Mouse (Mus musculus): ENCODE measurements at regions not wholly inside any gene's neighbourhood (a gene's known extent, or its start where the extent isn't known, plus 50 kb on each side); places are given as distances from the start of the nearest gene placed in this dataset.

GRCm38 (mm10) chr5:85954526-85954925, 110.9 kb downstream of the Cenpc1 start:
- ATAC-seq (replicated peaks) = no peak
- Histone ChIP-seq H3K4me1 (no peaks in the 10 kb centered on the region), H3K27me3 (no peaks in the 10 kb centered on the region), H3K36me3 (no peaks in the 10 kb centered on the region), H3K9me3 (no peaks in the 10 kb centered on the region), H3K9ac (replicated peaks) (no peak overlapping the region), H3K27ac (replicated peaks) (no peak overlapping the region), H3K4me2 (replicated peaks) (no peak overlapping the region), H3K4me3 (no peak overlapping the region)

GRCm38 (mm10) chr5:85936667-85937314, 128.6 kb downstream of the Cenpc1 start:
- no peak overlapping the region for H3K4me2 ChIP-seq (replicated peaks)
- no peaks in the 10 kb centered on the region for H3K36me3 ChIP-seq
- no peaks in the 10 kb centered on the region for H3K27me3 ChIP-seq
- no peaks in the 10 kb centered on the region for H3K9me3 ChIP-seq
- ATAC-seq (replicated peaks) = peak; percentile 66; the same call in 1 of the 2 replicates
- 0 out of 2 replicates have a peak overlapping the region, but pooled peaks have one; percentile 13 for H3K9ac ChIP-seq (replicated peaks)
- H3K4me1 ChIP-seq = 0 out of 2 replicates have a peak, but pooled peaks cover 3% of the 10 kb centered on the region
- no peak overlapping the region for H3K4me3 ChIP-seq
- H3K27ac ChIP-seq (replicated peaks) = no peak overlapping the region
- 34% methylated on average over 8 of the region's 8 CpGs for WGBS

GRCm38 (mm10) chr5:85918288-85918687, 147.1 kb downstream of the Cenpc1 start:
- Histone ChIP-seq H3K4me1 (no peaks in the 10 kb centered on the region), H3K4me2 (replicated peaks) (no peak overlapping the region)
- WGBS = 93% methylated on average over 2 of the region's 2 CpGs

GRCm38 (mm10) chr5:85915000-85915399, 150.4 kb downstream of the Cenpc1 start:
- H3K4me3 ChIP-seq = no peak overlapping the region
- no peak overlapping the region for H3K4me2 ChIP-seq (replicated peaks)
- no peaks in the 10 kb centered on the region for H3K4me1 ChIP-seq
- no peaks in the 10 kb centered on the region for H3K36me3 ChIP-seq
- no peaks in the 10 kb centered on the region for H3K9me3 ChIP-seq
- no peaks in the 10 kb centered on the region for H3K27me3 ChIP-seq
- H3K9ac ChIP-seq (replicated peaks) = no peak overlapping the region
- ATAC-seq (replicated peaks) = no peak
- WGBS = 70% methylated on average over 4 of the region's 4 CpGs
- H3K27ac ChIP-seq (replicated peaks) = no peak overlapping the region

More at GRCm38 (mm10) chr5:85918288-85918687, 147.1 kb downstream of the Cenpc1 start:
- no peaks in the 10 kb centered on the region for H3K36me3 ChIP-seq
- H3K4me3 ChIP-seq = no peak overlapping the region
- no peaks in the 10 kb centered on the region for H3K9me3 ChIP-seq
- H3K27ac ChIP-seq (replicated peaks) = no peak overlapping the region
- no peaks in the 10 kb centered on the region for H3K27me3 ChIP-seq
- H3K9ac ChIP-seq (replicated peaks) = no peak overlapping the region
- ATAC-seq (replicated peaks) = no peak

GRCm38 (mm10) chr5:85896452-85896851, 168.9 kb downstream of the Cenpc1 start:
- H3K4me3 ChIP-seq = no peak overlapping the region
- no peak overlapping the region for H3K27ac ChIP-seq (replicated peaks)
- 70% methylated on average over 6 of the region's 6 CpGs for WGBS
- no peaks in the 10 kb centered on the region for H3K4me1 ChIP-seq
- no peaks in the 10 kb centered on the region for H3K36me3 ChIP-seq
- no peak overlapping the region for H3K9ac ChIP-seq (replicated peaks)
- H3K9me3 ChIP-seq = no peaks in the 10 kb centered on the region
- ATAC-seq (replicated peaks) = no peak
- H3K27me3 ChIP-seq = no peaks in the 10 kb centered on the region
- H3K4me2 ChIP-seq (replicated peaks) = no peak overlapping the region

- Histone ChIP-seq H3K27ac (replicated peaks) (no peak overlapping the region), H3K4me2 (replicated peaks) (no peak overlapping the region), H3K36me3 (no peaks in the 10 kb centered on the region), H3K9me3 (no peaks in the 10 kb centered on the region), H3K27me3 (no peaks in the 10 kb centered on the region), H3K4me3 (no peak overlapping the region), H3K4me1 (no peaks in the 10 kb centered on the region), H3K9ac (replicated peaks) (no peak overlapping the region)
- 71% methylated on average over 2 of the region's 2 CpGs for WGBS
- ATAC-seq (replicated peaks) = no peak
These were observed 169.6 kb downstream of the Cenpc1 start for GRCm38 (mm10) chr5:85895814-85896213.

GRCm38 (mm10) chr5:85870311-85870710, 195.1 kb downstream of the Cenpc1 start:
- Histone ChIP-seq H3K36me3 (no peaks in the 10 kb centered on the region), H3K9me3 (no peaks in the 10 kb centered on the region), H3K4me3 (no peak overlapping the region), H3K4me1 (no peaks in the 10 kb centered on the region), H3K4me2 (replicated peaks) (no peak overlapping the region), H3K27ac (replicated peaks) (no peak overlapping the region), H3K9ac (replicated peaks) (no peak overlapping the region), H3K27me3 (no peaks in the 10 kb centered on the region)
- no peak for ATAC-seq (replicated peaks)
- WGBS = 85% methylated on average over 8 of the region's 8 CpGs

GRCm38 (mm10) chr5:85832556-85832955, 232.8 kb downstream of the Cenpc1 start:
- H3K27ac ChIP-seq (replicated peaks) = no peak overlapping the region
- no peak overlapping the region for H3K4me3 ChIP-seq
- 77% methylated on average over 2 of the region's 2 CpGs for whole genome bisulfite sequencing
- no peak for ATAC-seq (replicated peaks)
- no peak overlapping the region for H3K4me2 ChIP-seq (replicated peaks)
- H3K36me3 ChIP-seq = no peaks in the 10 kb centered on the region
- no peaks in the 10 kb centered on the region for H3K4me1 ChIP-seq
- H3K9ac ChIP-seq (replicated peaks) = no peak overlapping the region
- no peaks in the 10 kb centered on the region for H3K9me3 ChIP-seq
- H3K27me3 ChIP-seq = no peaks in the 10 kb centered on the region

GRCm38 (mm10) chr5:85795531-85796197, 269.7 kb downstream of the Cenpc1 start:
- Histone ChIP-seq H3K36me3 (no peaks in the 10 kb centered on the region), H3K4me1 (no peaks in the 10 kb centered on the region), H3K9ac (replicated peaks) (no peak overlapping the region), H3K27ac (replicated peaks) (no peak overlapping the region), H3K9me3 (no peaks in the 10 kb centered on the region), H3K27me3 (no peaks in the 10 kb centered on the region), H3K4me3 (no peak overlapping the region), H3K4me2 (replicated peaks) (no peak overlapping the region)
- WGBS = 62% methylated on average over 14 of the region's 14 CpGs
- no peak for ATAC-seq (replicated peaks)

GRCm38 (mm10) chr5:85793148-85793547, 272.2 kb downstream of the Cenpc1 start:
- H3K27ac ChIP-seq (replicated peaks) = no peak overlapping the region
- H3K4me2 ChIP-seq (replicated peaks) = no peak overlapping the region
- no peak overlapping the region for H3K9ac ChIP-seq (replicated peaks)
- H3K9me3 ChIP-seq = no peaks in the 10 kb centered on the region
- no peaks in the 10 kb centered on the region for H3K4me1 ChIP-seq
- no peak overlapping the region for H3K4me3 ChIP-seq
- H3K36me3 ChIP-seq = no peaks in the 10 kb centered on the region
- no peaks in the 10 kb centered on the region for H3K27me3 ChIP-seq
- WGBS = 27% methylated on average over 4 of the region's 4 CpGs
- no peak for ATAC-seq (replicated peaks)

- Histone ChIP-seq H3K9me3 (no peaks in the 10 kb centered on the region), H3K36me3 (no peaks in the 10 kb centered on the region), H3K4me1 (peaks cover 14% of the 10 kb centered on the region), H3K9ac (replicated peaks) (no peak overlapping the region), H3K27me3 (no peaks in the 10 kb centered on the region), H3K4me2 (replicated peaks) (no peak overlapping the region), H3K27ac (replicated peaks) (no peak overlapping the region), H3K4me3 (no peak overlapping the region)
- WGBS = 29% methylated on average over 8 of the region's 8 CpGs
- peak; percentile 60; the same call in 1 of the 2 replicates for ATAC-seq (replicated peaks)
These were observed 284.5 kb downstream of the Cenpc1 start for GRCm38 (mm10) chr5:85780730-85781454.

GRCm38 (mm10) chr5:85780017-85780416, 285.4 kb downstream of the Cenpc1 start:
- no peaks in the 10 kb centered on the region for H3K9me3 ChIP-seq
- H3K27ac ChIP-seq (replicated peaks) = no peak overlapping the region
- WGBS = 30% methylated on average over 5 of the region's 5 CpGs
- H3K4me1 ChIP-seq = peaks cover 14% of the 10 kb centered on the region
- H3K36me3 ChIP-seq = no peaks in the 10 kb centered on the region
- H3K27me3 ChIP-seq = no peaks in the 10 kb centered on the region
- no peak for ATAC-seq (replicated peaks)
- no peak overlapping the region for H3K4me3 ChIP-seq
- H3K4me2 ChIP-seq (replicated peaks) = no peak overlapping the region
- H3K9ac ChIP-seq (replicated peaks) = no peak overlapping the region
